Mouse (Mus musculus): ENCODE results near the gene Nfkb2. TPM values are rescaled to one million over a fixed set of nuclear protein-coding genes. Genes with fewer than 3 reads are reported as not detected.
A peak's percentile ranks its signal among the peaks of the same experiment; 100 is the strongest.

Nfkb2 gene
- total and polyA plus RNA-seq, 3 experiments, result 27.2 to 43.0 TPM; not detected in 1

GRCm38 (mm10) chr19:46347936-46348668 is 44.0 kb downstream of the Nfkb2 start:
- peaks cover 22 to 41% of the 10 kb centered on the region in 2 experiments for H3K4me1 ChIP-seq (ENCODE audit: control insufficient read depth in 1 of 2, insufficient read depth in 2 of 2, low read length in 2 of 2)
- peak overlapping the region; percentile 66 to 84 for H3K4me3 ChIP-seq (ENCODE audit: control insufficient read depth in 1 of 2, insufficient read depth in 1 of 2, low read depth in 2 of 2, low read length in 2 of 2)
- H3K36me3 ChIP-seq (ENCODE audit: control insufficient read depth in 1 of 2, insufficient read depth in 2 of 2, low read length in 2 of 2), result peaks cover 0 to 46% of the 10 kb centered on the region in 2 experiments; a peak in 2 of 4 replicates
- H3K27ac ChIP-seq (ENCODE audit: control insufficient read depth, low read depth, low read length), result peak overlapping the region; percentile 78
- DNase-seq (ENCODE audit: low read depth, low spot score), result peak; percentile 88
- H3K79me2 ChIP-seq (ENCODE audit: control insufficient read depth, insufficient read depth, low read length, poor library complexity), result peaks cover 8% of the 10 kb centered on the region
- no peaks in the 10 kb centered on the region for H3K9me3 ChIP-seq (replicated peaks; ENCODE audit: insufficient read depth, low read length)
- H3K27me3 ChIP-seq (ENCODE audit: control insufficient read depth in 1 of 2, insufficient read depth in 2 of 2, low read length in 2 of 2), result no peaks in the 10 kb centered on the region
- H3K9ac ChIP-seq (ENCODE audit: control insufficient read depth, low read depth, low read length, poor library complexity, severe bottlenecking), result peak overlapping the region; percentile 84
- TF ChIP-seq MEF2A (IDR thresholded peaks at IDR 0.05; ENCODE audit: extremely low read depth, insufficient replicate concordance, low read depth, low read length, poor library complexity, severe bottlenecking) (no peak), E2F4 (IDR thresholded peaks at IDR 0.05; ENCODE audit: borderline replicate concordance, low read depth, low read length) (no peak), CHD1 (IDR thresholded peaks at IDR 0.05; ENCODE audit: low read depth, low read length) (peak; percentile 72; the same call in 1 of the 2 replicates), CHD2 (IDR thresholded peaks at IDR 0.05; ENCODE audit: low read length) (no peak), JUND (IDR thresholded peaks at IDR 0.05; ENCODE audit: low read depth, low read length) (no peak), TBP (IDR thresholded peaks at IDR 0.05; ENCODE audit: low read depth, low read length) (peak; percentile 19; the same call in 1 of the 2 replicates), NELFE (IDR thresholded peaks at IDR 0.05; ENCODE audit: low read depth, low read length) (no peak), ETS1 (IDR thresholded peaks at IDR 0.05; ENCODE audit: low read depth, low read length) (peak; percentile 68), POLR2A (IDR thresholded peaks at IDR 0.05; ENCODE audit: control insufficient read depth in 1 of 2, insufficient read depth in 1 of 2, low read depth in 1 of 2, low read length in 2 of 2, poor library complexity in 1 of 2) (no peak), SMC3 (IDR thresholded peaks at IDR 0.05; ENCODE audit: low read depth, low read length) (no peak), RCOR1 (IDR thresholded peaks at IDR 0.05; ENCODE audit: low read depth, low read length) (peak; percentile 48), EP300 (IDR thresholded peaks at IDR 0.05; ENCODE audit: low read depth in 1 of 2, low read length in 2 of 2) (peak; percentile 25 to 64; a peak in 3 of 4 replicates), KAT2A (conservative IDR thresholded peaks at IDR 0.05; ENCODE audit: low read depth, low read length) (no peak; the same call in 1 of the 2 replicates), GABPA (IDR thresholded peaks at IDR 0.05; ENCODE audit: low read depth, low read length) (no peak), MYB (IDR thresholded peaks at IDR 0.05; ENCODE audit: low read depth, low read length) (no peak), TCF12 (IDR thresholded peaks at IDR 0.05; ENCODE audit: low read depth, low read length) (no peak), POLR2AphosphoS2 (IDR thresholded peaks at IDR 0.05; ENCODE audit: low read length) (peak; percentile 51; the same call in 1 of the 2 replicates), CTCF (IDR thresholded peaks at IDR 0.05 in 2 of 3, conservative IDR thresholded peaks at IDR 0.05 in 1 of 3; ENCODE audit: control insufficient read depth in 1 of 3, insufficient read depth in 1 of 3, low read depth in 2 of 3, low read length in 3 of 3, poor library complexity in 1 of 3, severe bottlenecking in 1 of 3) (no peak), ELF1 (IDR thresholded peaks at IDR 0.05; ENCODE audit: low read depth, low read length) (peak; percentile 52; the same call in 1 of the 2 replicates), USF1 (IDR thresholded peaks at IDR 0.05; ENCODE audit: low read depth, low read length) (no peak), SIN3A (IDR thresholded peaks at IDR 0.05; ENCODE audit: low read length) (no peak), BHLHE40 (IDR thresholded peaks at IDR 0.05; ENCODE audit: borderline replicate concordance, low read depth, low read length) (no peak), MAFK (IDR thresholded peaks at IDR 0.05; ENCODE audit: borderline replicate concordance, low read depth, low read length) (no peak), GATA1 (IDR thresholded peaks at IDR 0.05; ENCODE audit: low read depth, low read length) (peak; percentile 76), RAD21 (IDR thresholded peaks at IDR 0.05; ENCODE audit: low read depth, low read length) (no peak), USF2 (IDR thresholded peaks at IDR 0.05; ENCODE audit: borderline replicate concordance in 1 of 2, insufficient read depth in 1 of 2, low read depth in 1 of 2, low read length in 2 of 2) (no peak), ZNF384 (IDR thresholded peaks at IDR 0.05; ENCODE audit: low read depth, low read length) (peak; percentile 91), ZMIZ1 (IDR thresholded peaks at IDR 0.05; ENCODE audit: low read depth, low read length) (peak; percentile 52; the same call in 1 of the 2 replicates), NRF1 (IDR thresholded peaks at IDR 0.05; ENCODE audit: insufficient read depth, low read depth, low read length, poor library complexity, severe bottlenecking) (no peak), MYC (IDR thresholded peaks at IDR 0.05; ENCODE audit: low read depth, low read length) (peak; percentile 68), MAZ (IDR thresholded peaks at IDR 0.05; ENCODE audit: low read depth, low read length) (no peak), ZC3H11A (IDR thresholded peaks at IDR 0.05; ENCODE audit: low read depth, low read length) (no peak), MAX (IDR thresholded peaks at IDR 0.05; ENCODE audit: low read length) (0 out of 2 replicates have a peak, but pooled peaks have one; percentile 16), MXI1 (IDR thresholded peaks at IDR 0.05; ENCODE audit: low read depth, low read length) (no peak; the same call in 1 of the 2 replicates), ZKSCAN1 (IDR thresholded peaks at IDR 0.05; ENCODE audit: low read depth, low read length) (no peak), HCFC1 (IDR thresholded peaks at IDR 0.05; ENCODE audit: low read depth, low read length) (no peak; the same call in 1 of the 2 replicates)

Data from MEL (cell line).